Mouse (Mus musculus) kidney, embryonic 15.5 days (tissue): Measurements from ENCODE around the gene Gmpr2. TPM values are rescaled to one million over a fixed set of nuclear protein-coding genes. Genes with fewer than 3 reads are reported as not detected.

Source experiments
- ATAC-seq: fragments of 200-750 bp; cut with Nextera tagmentation; replicated peaks from 2 replicates; pipeline ENCODE4 v1.8.0; 2017; ENCODE audit warnings: moderate TSS enrichment; ENCODE audit not compliant: low FRiP score
- H3K27ac ChIP-seq: fragments of 300-500 bp; sonication (generic); 2 replicates; pipeline ENCODE4 v1.5.1; 2015; ENCODE audit warnings: mild to moderate bottlenecking, inconsistent platforms
- H3K27me3 ChIP-seq: fragments of 300-500 bp; sonication (generic); 2 replicates; pipeline ENCODE4 v1.6.1; 2015; ENCODE audit warnings: inconsistent platforms
- H3K36me3 ChIP-seq: fragments of 300-500 bp; sonication (generic); 2 replicates; pipeline ENCODE4 v1.6.1; 2015; ENCODE audit warnings: inconsistent platforms
- H3K4me1 ChIP-seq: fragments of 300-500 bp; sonication (generic); 2 replicates; pipeline ENCODE4 v1.6.1; 2015; ENCODE audit warnings: inconsistent platforms
- H3K4me2 ChIP-seq: fragments of 300-500 bp; sonication (generic); 2 replicates; pipeline ENCODE4 v1.6.1; 2015; ENCODE audit warnings: moderate library complexity, mild to moderate bottlenecking, inconsistent platforms
- H3K4me3 ChIP-seq: fragments of 300-500 bp; sonication (generic); replicated peaks from 2 replicates; pipeline ENCODE4 v1.5.1; 2015; ENCODE audit warnings: mild to moderate bottlenecking, inconsistent platforms
- H3K9ac ChIP-seq: fragments of 300-500 bp; sonication (generic); 2 replicates; pipeline ENCODE4 v1.6.1; 2015; ENCODE audit warnings: mild to moderate bottlenecking, inconsistent platforms
- H3K9me3 ChIP-seq: fragments of 300-500 bp; sonication (generic); replicated peaks from 2 replicates; pipeline ENCODE4 v1.6.1; 2016; ENCODE audit warnings: inconsistent platforms
- WGBS: fragments of 180-500 bp; shearing (Covaris S2); methylation state at CpG from one replicate; pipeline ENCODE4 v1.1.7; 2015; ENCODE audit warnings: mixed read lengths; 5-methylcytosine and 5-hydroxymethylcytosine counted together
- polyA plus RNA-seq: library from polyadenylated mRNA; unstranded; fragments of >200 nt; fragmentation: Nextera tagmentation; extraction: Ambion mirVana; gene quantifications from 2 replicates; pipeline ENCODE4 v1.2.1, GENCODE M21; 2015

The Gmpr2 gene
- polyA plus RNA-seq, 1 experiment from 2014 or later = 72.6 TPM

DNA sequence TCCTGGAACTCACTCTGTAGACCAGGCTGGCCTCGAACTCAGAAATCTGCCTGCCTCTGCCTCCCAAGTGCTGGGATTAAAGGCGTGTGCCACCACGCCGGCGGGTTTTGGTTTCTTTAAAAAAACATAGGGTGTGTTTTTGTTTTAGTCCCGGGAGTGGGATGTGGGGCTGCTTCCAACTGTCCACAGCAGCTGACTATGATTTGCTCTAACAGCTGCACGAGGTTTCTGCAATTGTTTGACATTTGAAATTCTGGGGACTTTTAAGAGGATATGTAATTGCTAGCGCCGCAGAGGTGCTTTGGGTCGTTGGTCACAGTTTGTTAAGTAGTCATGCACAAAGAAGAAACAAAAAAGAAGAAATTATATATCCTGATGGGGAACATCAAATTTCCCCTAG, 17.7 kb downstream of the Gmpr2 start:
- Histone ChIP-seq H3K4me2 (no peak overlapping the region), H3K27ac (no peak overlapping the region), H3K4me3 (no peak overlapping the region), H3K27me3 (no peaks in the 10 kb centered on the region), H3K36me3 (no peaks in the 10 kb centered on the region), H3K9me3 (no peaks in the 10 kb centered on the region), H3K4me1 (no peaks in the 10 kb centered on the region), H3K9ac (no peak overlapping the region)
- ATAC-seq = no peak
- 55% methylated on average over 10 of the region's 10 CpGs for WGBS

- 83% methylated on average over 4 of the region's 4 CpGs for WGBS
- no peak overlapping the region for H3K4me3 ChIP-seq
- no peaks in the 10 kb centered on the region for H3K9me3 ChIP-seq
Observed at GRCm38 (mm10) chr14:55697226-55697625, 25.5 kb downstream of the Gmpr2 start.

GRCm38 (mm10) chr14:55701131-55701530, 29.4 kb downstream of the Gmpr2 start:
- 37% methylated on average over 9 of the region's 9 CpGs for WGBS
- Histone ChIP-seq H3K4me3 (no peak overlapping the region), H3K4me1 (peaks cover 14% of the 10 kb centered on the region; the same call in 1 of the 2 replicates), H3K27me3 (no peaks in the 10 kb centered on the region), H3K36me3 (no peaks in the 10 kb centered on the region), H3K4me2 (no peak overlapping the region), H3K9me3 (no peaks in the 10 kb centered on the region), H3K27ac (no peak overlapping the region), H3K9ac (no peak overlapping the region)
- peak; percentile 67; the same call in 1 of the 2 replicates for ATAC-seq

More at GRCm38 (mm10) chr14:55697226-55697625, 25.5 kb downstream of the Gmpr2 start:
- no peaks in the 10 kb centered on the region for H3K27me3 ChIP-seq
- no peaks in the 10 kb centered on the region for H3K36me3 ChIP-seq
- H3K9ac ChIP-seq = no peak overlapping the region
- no peak for ATAC-seq
- H3K4me2 ChIP-seq = no peak overlapping the region
- H3K4me1 ChIP-seq = peaks cover 14% of the 10 kb centered on the region; the same call in 1 of the 2 replicates
- H3K27ac ChIP-seq = no peak overlapping the region

DNA sequence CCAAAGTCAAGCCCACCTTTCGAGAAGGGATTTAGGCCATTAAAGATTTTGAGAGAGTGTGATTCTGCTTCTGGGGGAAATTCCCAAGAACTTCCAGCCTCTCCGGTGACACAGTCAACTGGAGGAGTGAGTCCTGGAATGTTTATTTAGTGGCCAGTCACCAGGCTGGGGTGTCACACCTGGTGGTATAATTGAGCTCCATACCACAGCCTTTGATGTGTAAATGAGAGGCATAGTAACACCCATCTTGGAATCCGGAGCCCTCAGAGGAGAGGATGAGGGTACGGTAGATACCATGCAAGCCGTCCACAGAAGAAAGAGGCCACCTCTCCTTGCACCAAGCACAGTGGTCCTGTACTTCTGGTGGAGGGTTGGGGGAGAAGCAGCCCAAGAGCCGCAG, 31.0 kb downstream of the Gmpr2 start:
- H3K27ac ChIP-seq = no peak overlapping the region
- H3K4me1 ChIP-seq = peaks cover 14% of the 10 kb centered on the region; the same call in 1 of the 2 replicates
- no peak for ATAC-seq
- no peak overlapping the region for H3K9ac ChIP-seq
- H3K27me3 ChIP-seq = no peaks in the 10 kb centered on the region
- no peak overlapping the region for H3K4me3 ChIP-seq
- no peaks in the 10 kb centered on the region for H3K36me3 ChIP-seq
- no peaks in the 10 kb centered on the region for H3K9me3 ChIP-seq
- H3K4me2 ChIP-seq = no peak overlapping the region
- WGBS = 41% methylated on average over 6 of the region's 6 CpGs

GRCm38 (mm10) chr14:55706051-55706600, 34.4 kb downstream of the Gmpr2 start:
- Histone ChIP-seq H3K4me1 (peaks cover 2% of the 10 kb centered on the region; the same call in 1 of the 2 replicates), H3K9me3 (no peaks in the 10 kb centered on the region), H3K4me3 (no peak overlapping the region), H3K36me3 (no peaks in the 10 kb centered on the region), H3K27me3 (no peaks in the 10 kb centered on the region), H3K27ac (no peak overlapping the region), H3K9ac (no peak overlapping the region), H3K4me2 (no peak overlapping the region)
- WGBS = 87% methylated on average over 8 of the region's 8 CpGs
- no peak for ATAC-seq

- no peak for ATAC-seq
- Histone ChIP-seq H3K4me2 (no peak overlapping the region), H3K27ac (no peak overlapping the region), H3K4me1 (no peaks in the 10 kb centered on the region), H3K36me3 (no peaks in the 10 kb centered on the region), H3K4me3 (no peak overlapping the region), H3K9me3 (no peaks in the 10 kb centered on the region), H3K9ac (no peak overlapping the region), H3K27me3 (peaks cover 6% of the 10 kb centered on the region)
- WGBS = 85% methylated on average over 5 of the region's 5 CpGs
Observed at GRCm38 (mm10) chr14:55707397-55707796, 35.7 kb downstream of the Gmpr2 start.

DNA sequence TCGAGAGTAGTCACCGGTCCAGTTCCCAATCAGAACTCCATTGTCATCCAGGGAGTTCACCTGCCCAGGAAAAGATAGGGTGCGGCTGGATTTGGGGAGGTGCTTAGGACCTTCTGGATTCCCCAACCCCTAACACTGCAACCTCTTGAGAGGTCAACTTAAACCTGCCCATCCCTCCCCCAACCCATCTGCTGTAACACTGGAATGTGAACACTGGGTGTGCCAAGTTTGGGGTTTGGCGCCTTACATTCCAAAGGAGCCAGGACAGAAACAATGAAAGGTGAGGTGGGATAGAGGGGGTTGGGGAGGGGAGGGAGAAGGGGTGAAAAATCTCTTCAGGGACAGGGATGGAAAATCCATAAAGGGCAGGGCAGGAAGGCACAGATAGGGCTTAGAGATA, 37.8 kb downstream of the Gmpr2 start:
- H3K9ac ChIP-seq = no peak overlapping the region
- ATAC-seq = no peak
- no peak overlapping the region for H3K4me2 ChIP-seq
- peaks cover 16% of the 10 kb centered on the region for H3K27me3 ChIP-seq
- H3K4me1 ChIP-seq = peaks cover 12% of the 10 kb centered on the region
- no peak overlapping the region for H3K4me3 ChIP-seq
- no peaks in the 10 kb centered on the region for H3K36me3 ChIP-seq
- 88% methylated on average over 4 of the region's 4 CpGs for WGBS
- no peaks in the 10 kb centered on the region for H3K9me3 ChIP-seq
- no peak overlapping the region for H3K27ac ChIP-seq

GRCm38 (mm10) chr14:55711786-55712185, 40.0 kb downstream of the Gmpr2 start:
- 78% methylated on average over 7 of the region's 7 CpGs for WGBS
- Histone ChIP-seq H3K27ac (no peak overlapping the region), H3K9me3 (no peaks in the 10 kb centered on the region), H3K36me3 (peaks cover 7% of the 10 kb centered on the region), H3K4me1 (peaks cover 16% of the 10 kb centered on the region), H3K27me3 (peaks cover 16% of the 10 kb centered on the region), H3K4me2 (no peak overlapping the region), H3K4me3 (no peak overlapping the region), H3K9ac (no peak overlapping the region)
- no peak for ATAC-seq

- H3K27ac ChIP-seq = peak overlapping the region; percentile 51; the same call in 1 of the 2 replicates
- peaks cover 16% of the 10 kb centered on the region for H3K27me3 ChIP-seq
- H3K4me2 ChIP-seq = peak overlapping the region; percentile 58
- no peak overlapping the region for H3K9ac ChIP-seq
- H3K9me3 ChIP-seq = no peaks in the 10 kb centered on the region
- peaks cover 20% of the 10 kb centered on the region for H3K36me3 ChIP-seq
- H3K4me1 ChIP-seq = peaks cover 16% of the 10 kb centered on the region
- H3K4me3 ChIP-seq = peak overlapping the region; percentile 31
- ATAC-seq = peak; percentile 63
- 14% methylated on average over 25 of the region's 25 CpGs for WGBS
Observed at GRCm38 (mm10) chr14:55713007-55713728, 41.4 kb downstream of the Gmpr2 start.

- peaks cover 16% of the 10 kb centered on the region for H3K4me1 ChIP-seq
- peak within 1 kb of the TSS; percentile 31 for H3K4me3 ChIP-seq
- H3K9ac ChIP-seq = no peak within 1 kb of the TSS
- H3K27ac ChIP-seq = peak within 1 kb of the TSS; percentile 51; the same call in 1 of the 2 replicates
- 28% methylated on average over 4 of the region's 4 CpGs for WGBS
- no peaks in the 10 kb centered on the region for H3K9me3 ChIP-seq
- no peak; the same call in 1 of the 2 replicates for ATAC-seq
- peak within 1 kb of the TSS; percentile 58 for H3K4me2 ChIP-seq
- H3K36me3 ChIP-seq = peaks cover 26% of the 10 kb centered on the region
- H3K27me3 ChIP-seq = peaks cover 16% of the 10 kb centered on the region
Observed at GRCm38 (mm10) chr14:55713729-55714122, 42.0 kb downstream of the Gmpr2 start, which contains the start of gene Tgm1. TSS of gene Tgm1 (minus strand) at chr14:55713926.

DNA sequence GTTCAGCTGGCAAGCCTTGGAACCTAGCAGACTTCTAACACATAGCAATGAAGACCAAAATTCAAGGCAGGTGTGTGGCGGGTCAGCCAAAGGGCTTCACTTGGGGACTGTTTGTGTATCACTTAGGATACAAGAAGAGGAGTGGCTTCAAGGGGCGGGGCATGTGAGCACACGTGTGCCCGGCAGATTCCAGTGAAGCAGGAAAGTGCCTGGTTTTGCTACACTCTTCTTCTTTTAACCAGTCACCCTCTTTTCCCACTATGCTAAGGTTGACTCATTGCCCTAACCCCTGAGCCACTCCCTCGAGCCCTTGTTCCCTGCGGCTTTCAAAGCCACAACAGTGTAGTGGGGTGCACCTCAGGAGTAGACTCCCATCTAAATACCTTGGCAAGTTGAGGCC, 43.2 kb downstream of the Gmpr2 start:
- ATAC-seq = no peak
- peaks cover 16% of the 10 kb centered on the region for H3K4me1 ChIP-seq
- no peak overlapping the region for H3K4me2 ChIP-seq
- H3K27ac ChIP-seq = no peak overlapping the region
- H3K36me3 ChIP-seq = peaks cover 37% of the 10 kb centered on the region
- 41% methylated on average over 6 of the region's 6 CpGs for WGBS
- H3K4me3 ChIP-seq = no peak overlapping the region
- no peak overlapping the region for H3K9ac ChIP-seq
- no peaks in the 10 kb centered on the region for H3K9me3 ChIP-seq
- H3K27me3 ChIP-seq = peaks cover 16% of the 10 kb centered on the region

- 94% methylated on average over 6 of the region's 6 CpGs for WGBS
- peaks cover 16% of the 10 kb centered on the region for H3K27me3 ChIP-seq
- H3K36me3 ChIP-seq = peaks cover 40% of the 10 kb centered on the region
- no peak overlapping the region for H3K9ac ChIP-seq
- no peak overlapping the region for H3K4me2 ChIP-seq
- H3K9me3 ChIP-seq = no peaks in the 10 kb centered on the region
- no peak overlapping the region for H3K4me3 ChIP-seq
- no peak overlapping the region for H3K27ac ChIP-seq
- no peak for ATAC-seq
- H3K4me1 ChIP-seq = peaks cover 26% of the 10 kb centered on the region
Observed at GRCm38 (mm10) chr14:55716271-55716670, 44.5 kb downstream of the Gmpr2 start.
